Mouse (Mus musculus) myocyte (in vitro differentiated cells): ENCODE results near the gene Kremen1. TPM values are rescaled to one million over a fixed set of nuclear protein-coding genes. Genes with fewer than 3 reads are reported as not detected.

Source experiments
- H3K27me3 ChIP-seq: one replicate; pipeline ENCODE4 v1.6.1; 2011; ENCODE audit not compliant: control insufficient read depth, insufficient read depth, insufficient read length
- H3K36me3 ChIP-seq: one replicate; pipeline ENCODE4 v1.6.1; 2011; ENCODE audit not compliant: control insufficient read depth, insufficient read depth
- H3K4me2 ChIP-seq: one replicate; pipeline ENCODE4 v1.6.1; 2011; ENCODE audit warnings: low read depth, control low read depth
- H3K4me3 ChIP-seq: one replicate; pipeline ENCODE4 v1.5.1; 2011; ENCODE audit warnings: mild to moderate bottlenecking, control low read depth, moderate library complexity
- H3K79me2 ChIP-seq: one replicate; pipeline ENCODE4 v1.6.1; 2011; ENCODE audit not compliant: control insufficient read depth, insufficient read depth
- H3ac ChIP-seq: one replicate; pipeline ENCODE4 v1.6.1; 2011; ENCODE audit not compliant: control insufficient read depth, insufficient read length
- CEBPB ChIP-seq: IDR thresholded peaks from 2 replicates; pipeline ENCODE4 v1.6.1; 2011; ENCODE audit warnings: mild to moderate bottlenecking, moderate library complexity; ENCODE audit not compliant: poor library complexity, insufficient read depth, severe bottlenecking
- E2F4 ChIP-seq: IDR thresholded peaks from one replicate; pipeline ENCODE4 v1.6.1; 2011; ENCODE audit warnings: mild to moderate bottlenecking, control low read depth, moderate library complexity; ENCODE audit not compliant: insufficient read depth
- MAX ChIP-seq: IDR thresholded peaks from one replicate; pipeline ENCODE4 v1.6.1; 2011; ENCODE audit warnings: low read depth, mild to moderate bottlenecking, control low read depth
- MYOD1 ChIP-seq, 3 experiments: IDR thresholded peaks; one replicate each; pipeline ENCODE4 v1.6.1; 2011; ENCODE audit warnings: control low read depth in 2 of 3, low read depth in 2 of 3, mild to moderate bottlenecking in 2 of 3, moderate library complexity in 1 of 3; ENCODE audit not compliant: insufficient read length in 2 of 3, control insufficient read depth in 1 of 3
- MYOG ChIP-seq, 3 experiments: IDR thresholded peaks; one replicate each; pipeline ENCODE4 v1.6.1; 2011; ENCODE audit warnings: control low read depth in 2 of 3, low read depth in 2 of 3, mild to moderate bottlenecking in 2 of 3; ENCODE audit not compliant: insufficient read length in 2 of 3, control insufficient read depth in 1 of 3, insufficient read depth in 1 of 3
- POLR2A ChIP-seq: IDR thresholded peaks from one replicate; pipeline ENCODE4 v1.6.1; 2011; ENCODE audit warnings: low read depth, mild to moderate bottlenecking, control low read depth, moderate library complexity; ENCODE audit not compliant: insufficient read length
- POLR2AphosphoS2 ChIP-seq: IDR thresholded peaks from one replicate; pipeline ENCODE4 v1.6.1; 2011; ENCODE audit warnings: low read depth, control low read depth; ENCODE audit not compliant: insufficient read length
- REST ChIP-seq: IDR thresholded peaks from one replicate; pipeline ENCODE4 v1.6.1; 2011; ENCODE audit warnings: mild to moderate bottlenecking, control low read depth, moderate library complexity; ENCODE audit not compliant: insufficient read depth, insufficient read length
- SRF ChIP-seq: IDR thresholded peaks from one replicate; pipeline ENCODE4 v1.6.1; 2011; ENCODE audit warnings: low read depth; ENCODE audit not compliant: control insufficient read depth, insufficient read length
- TCF12 ChIP-seq: IDR thresholded peaks from one replicate; pipeline ENCODE4 v1.6.1; 2011; ENCODE audit warnings: mild to moderate bottlenecking, control low read depth; ENCODE audit not compliant: poor library complexity, insufficient read depth, severe bottlenecking
- TCF3 ChIP-seq: IDR thresholded peaks from one replicate; pipeline ENCODE4 v1.6.1; 2011; ENCODE audit warnings: low read depth, control low read depth; ENCODE audit not compliant: insufficient read length
- USF1 ChIP-seq: IDR thresholded peaks from one replicate; pipeline ENCODE4 v1.6.1; 2011; ENCODE audit warnings: low read depth, mild to moderate bottlenecking, control low read depth, moderate library complexity
- polyA plus RNA-seq: library from polyadenylated mRNA; unstranded; fragments of >200 nt; fragmentation: generic; extraction: Trizol; gene quantifications from one replicate; pipeline ENCODE4 v1.2.1, GENCODE M21; 2012; ENCODE audit warnings: missing spikeins

Gene Kremen1
- polyA plus RNA-seq, 1 experiment: 79.3 TPM

GRCm38 (mm10) chr11:5275216-5275615 is 13.9 kb upstream of the Kremen1 start:
- H3K79me2 ChIP-seq: no peaks in the 10 kb centered on the region
- TF ChIP-seq POLR2A: no peak
- peak; percentile 28 for TF ChIP-seq TCF3
- no peak for TF ChIP-seq SRF
- peak; percentile 40 to 93 (median 42) for TF ChIP-seq MYOG (IDR thresholded peaks at IDR 0.05; ENCODE audit: control insufficient read depth in 1 of 3, insufficient read depth in 1 of 3, insufficient read length in 2 of 3, low read depth in 2 of 3)
- no peak for TF ChIP-seq REST
- no peak for TF ChIP-seq USF1
- no peak for TF ChIP-seq MAX
- TF ChIP-seq CEBPB: no peak
- TF ChIP-seq MYOD1 (IDR thresholded peaks at IDR 0.05; ENCODE audit: control insufficient read depth in 1 of 3, insufficient read length in 2 of 3, low read depth in 2 of 3): peak in 2 of 3 experiments; percentile 69 to 89
- peak; percentile 42 for TF ChIP-seq TCF12
- TF ChIP-seq E2F4: no peak
- TF ChIP-seq POLR2AphosphoS2: no peak
- H3K4me3 ChIP-seq: no peak overlapping the region
- H3ac ChIP-seq: no peak overlapping the region
- no peaks in the 10 kb centered on the region for H3K27me3 ChIP-seq
- peaks cover 6% of the 10 kb centered on the region for H3K36me3 ChIP-seq
- no peak overlapping the region for H3K4me2 ChIP-seq

DNA sequence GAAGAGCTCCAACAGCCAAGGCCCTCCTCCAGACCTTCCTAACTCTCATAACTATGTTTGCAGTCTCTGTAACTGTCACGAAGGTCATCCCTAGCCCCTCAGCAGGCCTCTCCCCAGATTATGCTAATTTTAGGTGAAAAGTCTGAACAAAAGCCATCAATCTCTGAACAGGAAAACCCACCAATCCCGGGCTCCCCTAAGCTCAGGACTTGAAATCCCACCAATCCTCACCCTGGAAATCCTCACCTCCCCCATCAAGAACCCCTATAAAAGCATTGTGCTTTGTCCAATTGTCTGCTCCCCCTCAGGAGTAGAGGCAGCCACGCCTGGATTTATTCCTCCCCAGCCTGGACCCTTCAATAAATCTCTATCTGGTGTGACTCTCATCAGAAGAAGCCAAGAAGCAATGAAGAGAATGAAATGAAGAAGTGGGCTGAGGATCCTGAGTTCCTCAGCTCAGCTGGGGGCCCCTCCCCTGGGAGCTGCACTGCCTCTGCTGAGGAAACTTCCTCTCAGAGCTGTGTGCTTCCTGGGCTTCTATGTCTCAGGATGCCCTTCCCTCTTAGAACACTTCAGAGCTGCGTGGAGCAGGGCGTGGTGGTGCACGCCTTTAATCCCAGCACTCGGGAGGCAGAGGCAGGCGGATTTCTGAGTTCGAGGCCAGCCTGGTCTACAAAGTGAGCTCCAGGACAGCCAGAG is 11.3 kb upstream of the Kremen1 start:
- H3K79me2 ChIP-seq: no peaks in the 10 kb centered on the region
- no peak overlapping the region for H3ac ChIP-seq
- H3K4me2 ChIP-seq: peak overlapping the region; percentile 70
- no peaks in the 10 kb centered on the region for H3K36me3 ChIP-seq
- no peaks in the 10 kb centered on the region for H3K27me3 ChIP-seq
- no peak for TF ChIP-seq POLR2A
- TF ChIP-seq MYOD1 (IDR thresholded peaks at IDR 0.05; ENCODE audit: control insufficient read depth in 1 of 3, insufficient read length in 2 of 3, low read depth in 2 of 3): no peak
- TF ChIP-seq SRF: no peak
- TF ChIP-seq POLR2AphosphoS2: no peak
- no peak for TF ChIP-seq TCF3
- no peak for TF ChIP-seq REST
- no peak for TF ChIP-seq USF1
- no peak for TF ChIP-seq TCF12
- H3K4me3 ChIP-seq: no peak overlapping the region

DNA sequence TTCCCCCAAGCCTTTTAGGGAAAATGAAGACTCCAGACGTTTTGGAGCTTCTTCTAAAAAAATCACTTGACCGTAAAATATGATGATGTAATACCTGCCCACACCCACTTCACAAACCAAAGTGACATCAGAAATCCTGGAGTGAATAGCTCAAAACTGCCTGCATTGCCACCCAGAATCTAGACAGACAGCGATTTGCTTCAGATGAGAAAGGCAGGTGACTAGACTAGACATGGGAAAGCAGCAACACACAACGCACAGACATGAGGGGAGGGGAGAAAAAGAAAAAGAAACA is 10.7 kb upstream of the Kremen1 start:
- Histone ChIP-seq H3K36me3 (no peaks in the 10 kb centered on the region), H3ac (no peak overlapping the region), H3K27me3 (no peaks in the 10 kb centered on the region), H3K4me3 (no peak overlapping the region), H3K4me2 (peak overlapping the region; percentile 70), H3K79me2 (no peaks in the 10 kb centered on the region)
- TF ChIP-seq REST (no peak), POLR2AphosphoS2 (no peak), MYOD1 (IDR thresholded peaks at IDR 0.05; ENCODE audit: control insufficient read depth in 1 of 3, insufficient read length in 2 of 3, low read depth in 2 of 3) (no peak), SRF (no peak), CEBPB (0 out of 2 replicates have a peak, but pooled peaks have one; percentile 42), TCF12 (no peak)

GRCm38 (mm10) chr11:5271274-5272065 is 10.1 kb upstream of the Kremen1 start:
- TF ChIP-seq SRF: no peak
- TF ChIP-seq E2F4: no peak
- no peak for TF ChIP-seq POLR2AphosphoS2
- TF ChIP-seq TCF12: no peak
- peak in 2 of 3 experiments; percentile 78 to 94 for TF ChIP-seq MYOG (IDR thresholded peaks at IDR 0.05; ENCODE audit: control insufficient read depth in 1 of 3, insufficient read depth in 1 of 3, insufficient read length in 2 of 3, low read depth in 2 of 3)
- peak; percentile 62 for TF ChIP-seq TCF3
- TF ChIP-seq POLR2A: no peak
- no peak for TF ChIP-seq USF1
- TF ChIP-seq MYOD1 (IDR thresholded peaks at IDR 0.05; ENCODE audit: control insufficient read depth in 1 of 3, insufficient read length in 2 of 3, low read depth in 2 of 3): peak in 2 of 3 experiments; percentile 58 to 73
- no peak for TF ChIP-seq REST
- no peak for TF ChIP-seq MAX
- peak; percentile 71; the same call in 1 of the 2 replicates for TF ChIP-seq CEBPB
- H3K79me2 ChIP-seq: no peaks in the 10 kb centered on the region
- H3ac ChIP-seq: no peak overlapping the region

More at GRCm38 (mm10) chr11:5271274-5272065, 10.1 kb upstream of the Kremen1 start:
- Histone ChIP-seq H3K36me3 (no peaks in the 10 kb centered on the region), H3K4me2 (peak overlapping the region; percentile 70), H3K4me3 (no peak overlapping the region), H3K27me3 (no peaks in the 10 kb centered on the region)
